Mouse (Mus musculus): Measurements from ENCODE around the gene Dlst.

DNA sequence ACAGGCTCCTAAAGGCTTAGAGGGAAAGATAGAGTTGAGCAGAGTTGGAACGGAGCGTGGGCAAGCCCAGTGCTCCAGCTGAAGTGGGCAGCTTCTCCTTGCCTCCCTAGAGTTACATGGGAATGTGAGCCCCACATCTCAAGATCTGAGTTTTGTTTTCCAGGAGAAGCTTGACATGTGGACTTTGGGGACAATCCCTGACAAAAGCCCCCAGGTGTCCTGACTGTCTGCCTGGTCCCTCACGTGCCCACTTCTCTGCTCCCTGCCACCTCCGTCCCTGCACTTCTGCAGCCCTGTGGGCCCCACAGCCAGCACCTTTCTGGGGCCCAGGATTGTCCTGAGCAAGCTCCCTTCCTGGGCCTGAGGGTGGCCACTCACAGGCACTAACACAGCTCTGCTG, 34.2 kb downstream of the Dlst start:
- TF ChIP-seq CTCF (conservative IDR thresholded peaks at IDR 0.05; ENCODE audit: low read length) (no peak), NANOG (IDR thresholded peaks at IDR 0.05; ENCODE audit: borderline replicate concordance, low read length) (no peak)
